Comparison of ENCODE assay signal across 8 mouse cellular contexts in genomic region chr14:55760156-55760555, GRCm38 (mm10). TPM values are rescaled to one million over a fixed set of nuclear protein-coding genes. Genes with fewer than 3 reads are reported as not detected.
A peak's percentile ranks its signal among the peaks of the same experiment; 100 is the strongest.
DNase-seq lines count a peak whose midpoint lies in the region; ATAC-seq and TF ChIP-seq lines count a peak whose summit lies in the region.
"Not testable (repeated sequence)": the region's sequence is repeated elsewhere in the genome, so short reads cannot be mapped to it uniquely, and the experiment has no call there.

No protein-coding gene starts in this region.

- TF ChIP-seq POLR2A in ES-Bruce4 (IDR thresholded peaks at IDR 0.05; ENCODE audit: insufficient read depth, low read length): not testable (repeated sequence)

- WGBS in forebrain, embryonic 15.5 days: 1% methylated on average over 6 of the region's 6 CpGs
- 1% methylated on average over 6 of the region's 6 CpGs for whole genome bisulfite sequencing in large intestine, adult 2 months
- 3% methylated on average over 6 of the region's 6 CpGs for WGBS in liver, embryonic 15.5 days (ENCODE audit: insufficient replicate concordance)
- 0% methylated on average over 6 of the region's 6 CpGs for WGBS in neural tube, embryonic 14.5 days
- 0% methylated on average over 5 of the region's 6 CpGs for WGBS in stomach, postnatal 0 days

- not testable (repeated sequence) for H3K27ac ChIP-seq in ES-Bruce4 (ENCODE audit: insufficient read depth, low read length); forebrain, embryonic 15.5 days (replicated peaks); liver, embryonic 15.5 days (replicated peaks); neural tube, embryonic 14.5 days (ENCODE audit: low read depth, low read length); stomach, postnatal 0 days (replicated peaks)

- not testable (repeated sequence) for H3K36me3 ChIP-seq in ES-Bruce4 (ENCODE audit: control insufficient read depth, insufficient read depth, low read length, poor library complexity, severe bottlenecking); neural tube, embryonic 14.5 days (ENCODE audit: control insufficient read depth, insufficient read depth, low read length); stomach, postnatal 0 days (ENCODE audit: control insufficient read depth, insufficient read depth, low read length)
- peaks cover 11% of the 10 kb centered on the region for H3K36me3 ChIP-seq in forebrain, embryonic 15.5 days
- H3K36me3 ChIP-seq in liver, embryonic 15.5 days (replicated peaks): peaks cover 17% of the 10 kb centered on the region

- DNase-seq in cerebellum, adult 11-12 months: peak; percentile 81
- DNase-seq in heart, postnatal 25 days (ENCODE audit: low spot score): peak; percentile 42
- DNase-seq in large intestine, adult 2 months (ENCODE audit: low read depth, low spot score): peak; percentile 43
- peak; percentile 87 for DNase-seq in stomach, postnatal 0 days (ENCODE audit: low spot score)

- H3K9me3 ChIP-seq in ES-Bruce4 (replicated peaks; ENCODE audit: control insufficient read depth, insufficient read depth, low read length, poor library complexity, severe bottlenecking); forebrain, embryonic 15.5 days; liver, embryonic 15.5 days (replicated peaks); neural tube, embryonic 14.5 days (ENCODE audit: control insufficient read depth, low read length); stomach, postnatal 0 days (ENCODE audit: control insufficient read depth, low read length): not testable (repeated sequence)

- not testable (repeated sequence) for H3K27me3 ChIP-seq in ES-Bruce4 (ENCODE audit: control insufficient read depth, insufficient read depth, low read length, poor library complexity, severe bottlenecking); stomach, postnatal 0 days (ENCODE audit: control insufficient read depth, insufficient read depth, low read length)
- peaks cover 36% of the 10 kb centered on the region for H3K27me3 ChIP-seq in forebrain, embryonic 15.5 days
- H3K27me3 ChIP-seq in liver, embryonic 15.5 days: peaks cover 46% of the 10 kb centered on the region
- peaks cover 19% of the 10 kb centered on the region for H3K27me3 ChIP-seq in neural tube, embryonic 14.5 days (ENCODE audit: control insufficient read depth, insufficient read depth, low read length)

- TF ChIP-seq EP300 in ES-Bruce4 (IDR thresholded peaks at IDR 0.05; ENCODE audit: insufficient read depth, low read depth, low read length); stomach, postnatal 0 days (optimal IDR thresholded peaks at IDR 0.05): not testable (repeated sequence)

- H3K4me3 ChIP-seq in ES-Bruce4 (ENCODE audit: low read depth, low read length); forebrain, embryonic 15.5 days; liver, embryonic 15.5 days (replicated peaks); neural tube, embryonic 14.5 days (ENCODE audit: low read depth, low read length): not testable (repeated sequence)
- peak overlapping the region; percentile 17; the same call in 1 of the 2 replicates for H3K4me3 ChIP-seq in stomach, postnatal 0 days (ENCODE audit: low read depth, low read length)

- peak overlapping the region; percentile 19 for H3K4me2 ChIP-seq in forebrain, embryonic 15.5 days (replicated peaks)
- peak overlapping the region; percentile 45 for H3K4me2 ChIP-seq in liver, embryonic 15.5 days
- not testable (repeated sequence) for H3K4me2 ChIP-seq in neural tube, embryonic 14.5 days (ENCODE audit: low read depth, low read length)
- peak overlapping the region; percentile 50 for H3K4me2 ChIP-seq in stomach, postnatal 0 days (replicated peaks; ENCODE audit: low read depth)

- peak; percentile 69 for TF ChIP-seq CTCF in ES-Bruce4 (IDR thresholded peaks at IDR 0.05; ENCODE audit: low read depth, low read length)
- peak; percentile 81 for TF ChIP-seq CTCF in stomach, postnatal 0 days (IDR thresholded peaks at IDR 0.05; ENCODE audit: low read depth)

- not testable (repeated sequence) for ATAC-seq in forebrain, embryonic 15.5 days (replicated peaks); liver, embryonic 15.5 days (ENCODE audit: insufficient read depth)
- 0 out of 2 replicates have a peak, but pooled peaks have one; percentile 15 for ATAC-seq in neural tube, embryonic 14.5 days (ENCODE audit: low read depth)
- ATAC-seq in stomach, postnatal 0 days (ENCODE audit: low FRiP score, low TSS enrichment): peak; percentile 22; the same call in 1 of the 2 replicates

- not testable (repeated sequence) for H3K9ac ChIP-seq in ES-Bruce4 (ENCODE audit: low read depth, poor library complexity, severe bottlenecking); forebrain, embryonic 15.5 days (replicated peaks); liver, embryonic 15.5 days; neural tube, embryonic 14.5 days (replicated peaks; ENCODE audit: low read depth, low read length)
- peak overlapping the region; percentile 45; the same call in 1 of the 2 replicates for H3K9ac ChIP-seq in stomach, postnatal 0 days (ENCODE audit: low read length)

- not testable (repeated sequence) for H3K4me1 ChIP-seq in ES-Bruce4 (ENCODE audit: control insufficient read depth, insufficient read depth, low read length); neural tube, embryonic 14.5 days (ENCODE audit: control insufficient read depth, insufficient read depth, low read length); stomach, postnatal 0 days (replicated peaks; ENCODE audit: control insufficient read depth, insufficient read depth)
- peaks cover 14% of the 10 kb centered on the region for H3K4me1 ChIP-seq in forebrain, embryonic 15.5 days
- H3K4me1 ChIP-seq in liver, embryonic 15.5 days (replicated peaks): peaks cover 41% of the 10 kb centered on the region

- intact Hi-C loops in heart, postnatal 25 days (cut with DNase I): not testable (repeated sequence)

RNA-seq across cellular contexts. Expression of gene Ltb4r2, which starts 1.1 kb away (rescaled TPM):
- 5.3 and 6.8 TPM in 2 replicates for polyA plus RNA-seq in ES-Bruce4 (2011; ENCODE audit: insufficient read depth, insufficient read length, low read depth, missing spikeins)
- polyA plus RNA-seq in forebrain, embryonic 15.5 days (2015; fragmentation: Nextera tagmentation; extraction: Ambion mirVana): 0.10 and 0.24 TPM in 2 replicates
- total RNA-seq in heart, postnatal 25 days (2021): under 1 TPM; 0.06 to 0.13 TPM
- 3.5 and 11.3 TPM in 2 replicates for polyA plus RNA-seq in large intestine, adult 2 months (2012; rRNA removed)
- polyA plus RNA-seq in liver, embryonic 15.5 days (2015; fragmentation: Nextera tagmentation; extraction: Ambion mirVana): 0.74 and 0.93 TPM in 2 replicates
- 0.27 and 0.59 TPM in 2 replicates for polyA plus RNA-seq in neural tube, embryonic 14.5 days (2014; fragmentation: Nextera tagmentation; extraction: Ambion mirVana)
- polyA plus RNA-seq in stomach, postnatal 0 days (2015; fragmentation: Nextera tagmentation; extraction: Ambion mirVana): 3.2 and 3.8 TPM in 2 replicates

RNA-seq across cellular contexts. Expression of gene Cideb, which starts 1.9 kb away (rescaled TPM):
- polyA plus RNA-seq in ES-Bruce4 (2011; ENCODE audit: insufficient read depth, insufficient read length, low read depth, missing spikeins): not detected in 2 replicates
- polyA plus RNA-seq in forebrain, embryonic 15.5 days (2015; fragmentation: Nextera tagmentation; extraction: Ambion mirVana): 0.15 and 0.29 TPM in 2 replicates
- total RNA-seq in heart, postnatal 25 days (2021): under 1 TPM; 0.56 to 0.83 TPM
- polyA plus RNA-seq in large intestine, adult 2 months (2012; rRNA removed): 335 and 566 TPM in 2 replicates
- 57.5 and 77.8 TPM in 2 replicates for polyA plus RNA-seq in liver, embryonic 15.5 days (2015; fragmentation: Nextera tagmentation; extraction: Ambion mirVana)
- not detected in 2 replicates for polyA plus RNA-seq in neural tube, embryonic 14.5 days (2014; fragmentation: Nextera tagmentation; extraction: Ambion mirVana)
- polyA plus RNA-seq in stomach, postnatal 0 days (2015; fragmentation: Nextera tagmentation; extraction: Ambion mirVana): 12.3 and 13.6 TPM in 2 replicates

RNA-seq across cellular contexts. Expression of gene Ltb4r1, which starts 5.6 kb away (rescaled TPM):
- polyA plus RNA-seq in ES-Bruce4 (2011; ENCODE audit: insufficient read depth, insufficient read length, low read depth, missing spikeins): 2.6 and 3.0 TPM in 2 replicates
- polyA plus RNA-seq in forebrain, embryonic 15.5 days (2015; fragmentation: Nextera tagmentation; extraction: Ambion mirVana): 0.26 TPM in 1 of 2 replicates, not detected in the other
- under 1 TPM in 1 of 2 experiments, not detected in 1; 0.18 TPM for total RNA-seq in heart, postnatal 25 days (2021)
- 4.9 and 8.2 TPM in 2 replicates for polyA plus RNA-seq in large intestine, adult 2 months (2012; rRNA removed)
- 14.0 and 14.5 TPM in 2 replicates for polyA plus RNA-seq in liver, embryonic 15.5 days (2015; fragmentation: Nextera tagmentation; extraction: Ambion mirVana)
- 0.19 and 0.24 TPM in 2 replicates for polyA plus RNA-seq in neural tube, embryonic 14.5 days (2014; fragmentation: Nextera tagmentation; extraction: Ambion mirVana)
- polyA plus RNA-seq in stomach, postnatal 0 days (2015; fragmentation: Nextera tagmentation; extraction: Ambion mirVana): 1.8 TPM in 2 replicates

RNA-seq across cellular contexts. Expression of gene Nop9, which starts 14.7 kb away (rescaled TPM):
- polyA plus RNA-seq in ES-Bruce4 (2011; ENCODE audit: insufficient read depth, insufficient read length, low read depth, missing spikeins): 56.2 and 59.8 TPM in 2 replicates
- polyA plus RNA-seq in forebrain, embryonic 15.5 days (2015; fragmentation: Nextera tagmentation; extraction: Ambion mirVana): 39.7 and 41.4 TPM in 2 replicates
- total RNA-seq in heart, postnatal 25 days (2021): 10 to 100 TPM in 1 of 2 experiments, 1 to 10 TPM in 1; 7.8 to 11.1 TPM
- 16.0 and 21.7 TPM in 2 replicates for polyA plus RNA-seq in large intestine, adult 2 months (2012; rRNA removed)
- polyA plus RNA-seq in liver, embryonic 15.5 days (2015; fragmentation: Nextera tagmentation; extraction: Ambion mirVana): 23.4 and 24.4 TPM in 2 replicates
- polyA plus RNA-seq in neural tube, embryonic 14.5 days (2014; fragmentation: Nextera tagmentation; extraction: Ambion mirVana): 27.4 and 30.1 TPM in 2 replicates
- 16.8 and 19.8 TPM in 2 replicates for polyA plus RNA-seq in stomach, postnatal 0 days (2015; fragmentation: Nextera tagmentation; extraction: Ambion mirVana)

RNA-seq across cellular contexts. Expression of gene Dhrs1, which starts 14.7 kb away (rescaled TPM):
- 34.7 and 38.9 TPM in 2 replicates for polyA plus RNA-seq in ES-Bruce4 (2011; ENCODE audit: insufficient read depth, insufficient read length, low read depth, missing spikeins)
- polyA plus RNA-seq in forebrain, embryonic 15.5 days (2015; fragmentation: Nextera tagmentation; extraction: Ambion mirVana): 77.1 and 82.7 TPM in 2 replicates
- 10 to 100 TPM; 43.7 to 47.0 TPM for total RNA-seq in heart, postnatal 25 days (2021)
- polyA plus RNA-seq in large intestine, adult 2 months (2012; rRNA removed): 78.0 and 141 TPM in 2 replicates
- 39.4 and 43.5 TPM in 2 replicates for polyA plus RNA-seq in liver, embryonic 15.5 days (2015; fragmentation: Nextera tagmentation; extraction: Ambion mirVana)
- polyA plus RNA-seq in neural tube, embryonic 14.5 days (2014; fragmentation: Nextera tagmentation; extraction: Ambion mirVana): 73.6 and 75.5 TPM in 2 replicates
- 92.3 and 99.5 TPM in 2 replicates for polyA plus RNA-seq in stomach, postnatal 0 days (2015; fragmentation: Nextera tagmentation; extraction: Ambion mirVana)

Comparison
In these comparisons a context has a peak if more than half of its experiments do, and no peak if none do; other contexts are left out.
1. RNA of gene Cideb, which starts 1.9 kb away (polyA plus RNA-seq): 335 to 566 TPM in large intestine, adult 2 months, 57.5 to 77.8 TPM in liver, embryonic 15.5 days and 12.3 to 13.6 TPM in stomach, postnatal 0 days; not detected in ES-Bruce4, 0.15 to 0.29 TPM in forebrain, embryonic 15.5 days and not detected in neural tube, embryonic 14.5 days; every median in the first group is over 10 times any median in the second.
2. Peak in every context shown above with its lines, with median percentiles within 50 percentile points of each other: DNase-seq.